Mouse (Mus musculus): ENCODE results near the gene Fignl2. TPM values are rescaled to one million over a fixed set of nuclear protein-coding genes. Genes with fewer than 3 reads are reported as not detected.
A peak's percentile ranks its signal among the peaks of the same experiment; 100 is the strongest.
"Not testable (repeated sequence)": the region's sequence is repeated elsewhere in the genome, so short reads cannot be mapped to it uniquely, and the experiment has no call there.

Gene Fignl2
- polyA plus RNA-seq (2015; fragmentation: Nextera tagmentation; extraction: Ambion mirVana) = 0.17 and 0.18 TPM in 2 replicates

- Histone ChIP-seq H3K9ac (peak within 1 kb of the TSS; percentile 95), H3K9me3 (no peaks in the 10 kb centered on the region), H3K27ac (replicated peaks) (peak within 1 kb of the TSS; percentile 94), H3K36me3 (no peaks in the 10 kb centered on the region), H3K4me1 (replicated peaks) (peaks cover 76% of the 10 kb centered on the region), H3K27me3 (no peaks in the 10 kb centered on the region), H3K4me2 (peak within 1 kb of the TSS; percentile 72), H3K4me3 (peak within 1 kb of the TSS; percentile 75)
- WGBS = under 1% methylated on average over 82 of the region's 96 CpGs
- peak; percentile 4; the same call in 1 of the 2 replicates for ATAC-seq (ENCODE audit: low read depth)
These were observed at the start of gene Fignl2 for GRCm38 (mm10) chr15:101077813-101078730. Gene Fignl2, minus strand, starts transcription at chr15:101078567.

DNA sequence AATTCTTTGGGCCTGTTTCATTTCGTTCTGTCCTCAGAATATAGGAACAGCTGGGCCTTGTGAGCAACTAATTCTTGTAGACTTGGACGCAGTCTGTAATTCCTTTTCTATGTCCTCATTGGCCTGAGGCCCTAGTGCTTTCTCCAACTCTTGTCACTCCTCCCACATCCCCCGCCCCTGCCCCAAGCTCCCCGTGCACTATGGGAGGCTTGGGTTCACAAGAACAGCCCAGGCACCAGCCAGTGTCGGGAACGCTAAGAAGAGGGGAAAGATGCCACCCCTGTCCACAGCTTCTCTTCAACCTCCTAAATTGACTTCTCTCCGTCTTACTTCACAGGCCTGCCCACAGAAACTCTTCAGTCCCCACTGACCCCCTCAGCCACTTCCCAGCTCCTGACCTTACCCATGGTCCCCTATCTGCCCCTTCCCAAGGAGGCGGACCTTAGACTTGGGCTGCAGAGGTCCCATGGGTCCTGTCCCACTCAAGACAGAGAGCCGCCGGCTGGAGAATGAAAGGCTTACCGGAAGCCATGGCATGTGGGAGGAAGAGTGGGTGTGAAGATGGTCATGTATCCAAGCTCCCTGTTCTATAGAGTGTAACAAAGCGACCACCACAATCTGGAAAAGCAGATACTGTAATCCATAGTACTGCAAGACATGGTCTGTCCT lies 48.6 kb upstream of the Fignl2 start:
- Histone ChIP-seq H3K27ac (replicated peaks) (no peak overlapping the region), H3K27me3 (peaks cover 46% of the 10 kb centered on the region), H3K9me3 (no peaks in the 10 kb centered on the region), H3K9ac (no peak overlapping the region), H3K4me2 (no peak overlapping the region), H3K4me3 (no peak overlapping the region), H3K36me3 (no peaks in the 10 kb centered on the region), H3K4me1 (replicated peaks) (peaks cover 18% of the 10 kb centered on the region)
- WGBS = 76% methylated on average over 12 of the region's 12 CpGs
- no peak for ATAC-seq (ENCODE audit: low read depth)

GRCm38 (mm10) chr15:101125561-101125960 lies 47.2 kb upstream of the Fignl2 start:
- 90% methylated on average over 6 of the region's 6 CpGs for WGBS
- H3K4me3 ChIP-seq = no peak overlapping the region
- no peaks in the 10 kb centered on the region for H3K36me3 ChIP-seq
- peaks cover 8% of the 10 kb centered on the region for H3K4me1 ChIP-seq (replicated peaks)
- H3K4me2 ChIP-seq = no peak overlapping the region
- no peak for ATAC-seq (ENCODE audit: low read depth)
- H3K9me3 ChIP-seq = no peaks in the 10 kb centered on the region
- H3K27me3 ChIP-seq = peaks cover 36% of the 10 kb centered on the region
- H3K9ac ChIP-seq = no peak overlapping the region
- no peak overlapping the region for H3K27ac ChIP-seq (replicated peaks)

- no peak overlapping the region for H3K27ac ChIP-seq (replicated peaks)
- H3K4me2 ChIP-seq = no peak overlapping the region
- no peak overlapping the region for H3K9ac ChIP-seq
- no peak for ATAC-seq (ENCODE audit: low read depth)
- no peak overlapping the region for H3K4me3 ChIP-seq
- H3K36me3 ChIP-seq = no peaks in the 10 kb centered on the region
- H3K27me3 ChIP-seq = peaks cover 14% of the 10 kb centered on the region
- H3K9me3 ChIP-seq = no peaks in the 10 kb centered on the region
- no peaks in the 10 kb centered on the region; the same call in 1 of the 2 replicates for H3K4me1 ChIP-seq (replicated peaks)
- 25% methylated on average over 4 of the region's 4 CpGs for WGBS
These were observed 44.8 kb upstream of the Fignl2 start for GRCm38 (mm10) chr15:101123202-101123601.

- ATAC-seq (ENCODE audit: low read depth) = no peak
- Histone ChIP-seq H3K4me1 (replicated peaks) (no peaks in the 10 kb centered on the region), H3K27me3 (peaks cover 4% of the 10 kb centered on the region), H3K9ac (no peak overlapping the region), H3K4me3 (no peak overlapping the region), H3K27ac (replicated peaks) (no peak overlapping the region), H3K9me3 (no peaks in the 10 kb centered on the region), H3K4me2 (no peak overlapping the region), H3K36me3 (no peaks in the 10 kb centered on the region)
- WGBS = 23% methylated on average over 2 of the region's 2 CpGs
These were observed 43.9 kb upstream of the Fignl2 start for GRCm38 (mm10) chr15:101122290-101122589.

GRCm38 (mm10) chr15:101121411-101122289 lies 43.3 kb upstream of the Fignl2 start:
- Histone ChIP-seq H3K4me1 (replicated peaks) (no peaks in the 10 kb centered on the region), H3K36me3 (no peaks in the 10 kb centered on the region)
- WGBS = 73% methylated on average over 9 of the region's 9 CpGs

GRCm38 (mm10) chr15:101118399-101119125 lies 40.2 kb upstream of the Fignl2 start:
- Histone ChIP-seq H3K4me1 (replicated peaks) (no peaks in the 10 kb centered on the region), H3K4me2 (no peak overlapping the region), H3K9me3 (no peaks in the 10 kb centered on the region), H3K27me3 (no peaks in the 10 kb centered on the region), H3K9ac (no peak overlapping the region), H3K36me3 (no peaks in the 10 kb centered on the region), H3K27ac (replicated peaks) (no peak overlapping the region), H3K4me3 (no peak overlapping the region)
- ATAC-seq (ENCODE audit: low read depth) = 0 out of 2 replicates have a peak, but pooled peaks have one; percentile 15
- 68% methylated on average over 14 of the region's 14 CpGs for WGBS

More at GRCm38 (mm10) chr15:101121411-101122289, 43.3 kb upstream of the Fignl2 start:
- H3K4me2 ChIP-seq = no peak overlapping the region
- no peak for ATAC-seq (ENCODE audit: low read depth)
- no peak overlapping the region for H3K27ac ChIP-seq (replicated peaks)
- H3K9ac ChIP-seq = no peak overlapping the region
- H3K4me3 ChIP-seq = no peak overlapping the region
- H3K27me3 ChIP-seq = no peaks in the 10 kb centered on the region; the same call in 1 of the 2 replicates
- H3K9me3 ChIP-seq = no peaks in the 10 kb centered on the region

DNA sequence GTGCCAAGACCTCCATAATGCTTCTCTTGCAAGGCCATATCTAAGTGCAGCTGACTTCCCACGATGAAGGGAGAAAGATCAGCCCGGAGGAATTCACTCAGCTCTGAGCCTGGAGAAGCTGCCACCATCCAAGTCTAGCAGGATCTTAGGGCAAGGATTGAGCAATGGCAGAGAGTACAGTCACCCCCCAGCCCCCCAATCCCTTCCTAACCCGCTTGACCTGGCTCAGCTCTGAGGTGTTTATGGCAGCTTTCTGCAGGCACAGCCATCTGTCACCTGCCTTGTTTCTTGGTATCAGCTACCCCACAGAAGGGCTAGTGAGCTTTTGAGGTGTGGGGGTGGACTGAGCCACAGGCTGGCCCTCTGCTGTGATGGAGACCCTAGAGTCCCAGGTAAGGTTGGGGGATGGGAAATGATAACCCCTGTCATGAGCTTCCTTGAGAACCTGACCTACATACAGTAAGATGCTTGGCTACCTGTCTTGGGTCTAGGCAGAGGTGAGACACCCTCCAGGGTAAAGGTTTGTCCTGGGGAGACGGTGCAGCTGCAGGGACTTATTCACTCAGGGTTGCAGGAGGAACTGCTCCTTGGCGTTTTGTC lies 37.2 kb upstream of the Fignl2 start, which contains the start of gene Ankrd33:
Gene Ankrd33 (plus strand): TSS at position 245 of the 600 bp plus-strand sequence.
- Histone ChIP-seq H3K4me2 (no peak within 1 kb of the TSS), H3K27me3 (peaks cover 6% of the 10 kb centered on the region; the same call in 1 of the 2 replicates), H3K27ac (replicated peaks) (no peak within 1 kb of the TSS), H3K4me3 (no peak within 1 kb of the TSS), H3K9me3 (no peaks in the 10 kb centered on the region), H3K9ac (no peak within 1 kb of the TSS), H3K36me3 (no peaks in the 10 kb centered on the region), H3K4me1 (replicated peaks) (no peaks in the 10 kb centered on the region)
- WGBS = 76% methylated on average over 5 of the region's 5 CpGs
- ATAC-seq (ENCODE audit: low read depth) = no peak

GRCm38 (mm10) chr15:101113778-101114177 lies 35.4 kb upstream of the Fignl2 start:
- H3K27me3 ChIP-seq; H3K9me3 ChIP-seq; H3K9ac ChIP-seq; ATAC-seq (ENCODE audit: low read depth); H3K27ac ChIP-seq (replicated peaks); H3K4me3 ChIP-seq; H3K36me3 ChIP-seq; H3K4me2 ChIP-seq; H3K4me1 ChIP-seq (replicated peaks): not testable (repeated sequence)
- WGBS = 71% methylated on average over 2 of the region's 2 CpGs

GRCm38 (mm10) chr15:101113176-101113575 lies 34.8 kb upstream of the Fignl2 start:
- Histone ChIP-seq H3K36me3 (no peaks in the 10 kb centered on the region), H3K4me2 (no peak overlapping the region), H3K4me3 (no peak overlapping the region), H3K27ac (replicated peaks) (0 out of 2 replicates have a peak overlapping the region, but pooled peaks have one; percentile 7), H3K9me3 (no peaks in the 10 kb centered on the region), H3K9ac (no peak overlapping the region), H3K27me3 (peaks cover 6% of the 10 kb centered on the region; the same call in 1 of the 2 replicates), H3K4me1 (replicated peaks) (no peaks in the 10 kb centered on the region)
- no peak for ATAC-seq (ENCODE audit: low read depth)
- 78% methylated on average over 8 of the region's 8 CpGs for WGBS

Data from neural tube, embryonic 13.5 days (tissue).